Mouse (Mus musculus) embryonic facial prominence, embryonic 10.5 days (tissue): Measurements from ENCODE around the gene Fbxo17. TPM values are rescaled to one million over a fixed set of nuclear protein-coding genes. Genes with fewer than 3 reads are reported as not detected.

ENCODE experiments used
- DNase-seq: peaks from one replicate; pipeline ENCODE4 v3.0.0-alpha.2; 2017; ENCODE audit warnings: low spot score
- H3K27ac ChIP-seq: fragments of 300-500 bp; sonication (generic); replicated peaks from 2 replicates; pipeline ENCODE4 v1.5.1; 2016; ENCODE audit warnings: mild to moderate bottlenecking
- H3K27me3 ChIP-seq: fragments of 300-500 bp; sonication (generic); replicated peaks from 2 replicates; pipeline ENCODE4 v1.6.1; 2016; ENCODE audit warnings: low read depth, mild to moderate bottlenecking; ENCODE audit not compliant: poor library complexity, severe bottlenecking
- H3K36me3 ChIP-seq: fragments of 300-500 bp; sonication (generic); replicated peaks from 2 replicates; pipeline ENCODE4 v1.6.1; 2016; ENCODE audit warnings: mild to moderate bottlenecking, moderate library complexity
- H3K4me1 ChIP-seq: fragments of 300-500 bp; sonication (generic); 2 replicates; pipeline ENCODE4 v1.6.1; 2016
- H3K4me3 ChIP-seq: fragments of 300-500 bp; sonication (generic); 2 replicates; pipeline ENCODE4 v1.5.1; 2016; ENCODE audit warnings: mild to moderate bottlenecking, moderate library complexity
- H3K9me3 ChIP-seq: fragments of 300-500 bp; sonication (generic); 2 replicates; pipeline ENCODE4 v1.6.1; 2016; ENCODE audit warnings: mild to moderate bottlenecking
- WGBS: fragments of 180-500 bp; shearing (Covaris S2); methylation state at CpG from one replicate; pipeline ENCODE4 v1.1.7; 2016; 5-methylcytosine and 5-hydroxymethylcytosine counted together
- polyA plus RNA-seq: library from polyadenylated mRNA; unstranded; fragments of >200 nt; fragmentation: Nextera tagmentation; extraction: Ambion mirVana; gene quantifications from 2 replicates; pipeline ENCODE4 v1.2.1, GENCODE M21; 2016

The Fbxo17 gene
- polyA plus RNA-seq, 1 experiment from 2014 or later = 14.3 TPM

- no peaks in the 10 kb centered on the region for H3K9me3 ChIP-seq
- H3K27me3 ChIP-seq = peaks cover 24% of the 10 kb centered on the region
- H3K4me1 ChIP-seq = peaks cover 8% of the 10 kb centered on the region
- 3% methylated on average over 17 of the region's 17 CpGs for WGBS
- peak within 1 kb of the TSS; percentile 25; the same call in 1 of the 2 replicates for H3K4me3 ChIP-seq
- H3K36me3 ChIP-seq = peaks cover 65% of the 10 kb centered on the region
- no peak within 1 kb of the TSS for H3K27ac ChIP-seq
- no peak for DNase-seq
Measured at GRCm38 (mm10) chr7:28756079-28756478, 39.5 kb downstream of the Fbxo17 start, which contains the start of gene Ccer2. Gene Ccer2, plus strand, starts transcription at chr7:28756174.

GRCm38 (mm10) chr7:28758623-28759022 is 42.0 kb downstream of the Fbxo17 start:
- H3K27ac ChIP-seq = no peak overlapping the region
- DNase-seq = no peak
- WGBS = 83% methylated on average over 13 of the region's 13 CpGs
- no peaks in the 10 kb centered on the region for H3K9me3 ChIP-seq
- H3K4me1 ChIP-seq = peaks cover 8% of the 10 kb centered on the region
- peaks cover 24% of the 10 kb centered on the region for H3K27me3 ChIP-seq
- no peak overlapping the region for H3K4me3 ChIP-seq
- H3K36me3 ChIP-seq = peaks cover 61% of the 10 kb centered on the region

DNA sequence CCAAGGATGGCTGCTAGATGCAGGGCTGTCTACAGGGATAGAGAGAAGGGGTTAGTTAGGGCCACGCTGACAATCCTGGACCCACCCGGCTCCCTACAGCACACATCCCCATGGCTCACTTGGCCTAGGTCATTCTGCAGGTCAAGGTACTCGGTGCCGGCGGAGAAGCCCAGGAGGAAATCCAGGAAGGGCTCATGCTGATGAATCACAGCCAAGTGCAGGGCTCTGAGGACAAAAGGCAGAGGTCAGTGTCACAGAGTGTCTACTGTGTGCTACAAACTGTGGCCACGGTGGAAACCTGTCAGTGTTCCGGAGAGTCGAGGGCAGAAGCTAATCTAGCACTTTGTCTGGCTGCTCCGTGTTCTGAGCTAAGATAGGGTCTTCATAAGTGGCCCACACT is 45.3 kb downstream of the Fbxo17 start:
- peaks cover 53% of the 10 kb centered on the region for H3K36me3 ChIP-seq
- no peak for DNase-seq

GRCm38 (mm10) chr7:28765211-28765610 is 48.6 kb downstream of the Fbxo17 start:
- Histone ChIP-seq H3K9me3 (no peaks in the 10 kb centered on the region), H3K4me3 (peak overlapping the region; percentile 81), H3K27me3 (no peaks in the 10 kb centered on the region), H3K27ac (no peak overlapping the region), H3K36me3 (peaks cover 28% of the 10 kb centered on the region), H3K4me1 (peaks cover 24% of the 10 kb centered on the region)
- WGBS = 89% methylated on average over 6 of the region's 6 CpGs
- no peak for DNase-seq

More for the DNA sequence above, 45.3 kb downstream of the Fbxo17 start:
- peaks cover 12% of the 10 kb centered on the region for H3K4me1 ChIP-seq
- WGBS = 91% methylated on average over 9 of the region's 9 CpGs
- H3K9me3 ChIP-seq = no peaks in the 10 kb centered on the region
- H3K4me3 ChIP-seq = no peak overlapping the region
- H3K27ac ChIP-seq = no peak overlapping the region
- peaks cover 6% of the 10 kb centered on the region for H3K27me3 ChIP-seq

DNA sequence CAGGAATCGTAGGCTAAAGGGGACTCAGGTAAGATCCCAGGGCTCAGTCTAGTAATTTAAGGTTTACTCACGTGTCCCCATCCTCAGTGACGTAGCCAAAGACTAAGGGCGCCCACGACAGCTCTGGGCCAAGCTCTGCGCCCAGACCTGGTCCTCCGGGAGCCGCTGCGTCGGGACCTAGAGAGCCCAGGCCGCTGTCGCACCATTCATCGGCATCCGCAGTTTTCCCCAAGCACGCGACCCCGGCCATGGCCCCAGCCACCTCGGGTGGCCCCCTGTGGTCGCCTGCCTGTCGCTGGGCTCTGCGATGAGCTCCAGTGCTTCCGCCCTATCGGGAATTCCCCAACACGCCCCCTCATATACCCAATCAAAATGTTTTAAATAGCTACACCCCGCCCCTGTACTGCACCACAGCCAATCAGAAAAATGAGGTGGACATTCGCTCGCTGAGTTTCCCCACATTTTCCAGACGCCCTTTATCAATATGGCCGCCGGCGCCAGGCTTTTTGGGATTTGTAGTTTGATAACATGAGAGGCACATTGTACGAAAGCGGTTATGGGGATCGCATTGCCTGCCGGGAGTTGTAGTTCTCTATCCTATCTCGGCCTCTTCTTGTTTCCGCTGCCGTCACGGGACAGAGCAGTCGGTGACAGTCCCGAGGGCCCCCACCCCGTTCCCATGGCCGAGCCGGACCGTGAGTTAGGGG is 49.7 kb downstream of the Fbxo17 start, which contains the start of gene Sirt2:
Sirt2 (plus strand) TSS at position 563 of the 707 bp plus-strand sequence.
- peak within 1 kb of the TSS; percentile 83 for H3K27ac ChIP-seq
- H3K4me1 ChIP-seq = peaks cover 24% of the 10 kb centered on the region
- H3K4me3 ChIP-seq = peak within 1 kb of the TSS; percentile 81
- no peaks in the 10 kb centered on the region for H3K9me3 ChIP-seq
- peak; percentile 97 for DNase-seq
- no peaks in the 10 kb centered on the region for H3K27me3 ChIP-seq
- peaks cover 17% of the 10 kb centered on the region for H3K36me3 ChIP-seq
- WGBS = under 1% methylated on average over 45 of the region's 45 CpGs

GRCm38 (mm10) chr7:28766910-28767309 is 50.3 kb downstream of the Fbxo17 start:
- no peak for DNase-seq
- no peaks in the 10 kb centered on the region for H3K27me3 ChIP-seq
- WGBS = 7% methylated on average over 14 of the region's 14 CpGs
- peaks cover 24% of the 10 kb centered on the region for H3K4me1 ChIP-seq
- H3K27ac ChIP-seq = peak overlapping the region; percentile 83
- H3K9me3 ChIP-seq = no peaks in the 10 kb centered on the region
- H3K36me3 ChIP-seq = peaks cover 15% of the 10 kb centered on the region
- H3K4me3 ChIP-seq = peak overlapping the region; percentile 81

GRCm38 (mm10) chr7:28767462-28767965 is 50.9 kb downstream of the Fbxo17 start, which contains the start of gene Nfkbib:
Gene Nfkbib, minus strand, starts transcription at chr7:28767512.
- H3K27me3 ChIP-seq = no peaks in the 10 kb centered on the region
- peaks cover 24% of the 10 kb centered on the region for H3K4me1 ChIP-seq
- no peaks in the 10 kb centered on the region for H3K9me3 ChIP-seq
- peak within 1 kb of the TSS; percentile 81 for H3K4me3 ChIP-seq
- DNase-seq = no peak
- 67% methylated on average over 7 of the region's 7 CpGs for WGBS
- H3K36me3 ChIP-seq = peaks cover 16% of the 10 kb centered on the region
- peak within 1 kb of the TSS; percentile 83 for H3K27ac ChIP-seq

- Histone ChIP-seq H3K4me3 (no peak overlapping the region), H3K27ac (no peak overlapping the region), H3K27me3 (no peaks in the 10 kb centered on the region), H3K9me3 (no peaks in the 10 kb centered on the region), H3K36me3 (peaks cover 12% of the 10 kb centered on the region; the same call in 1 of the 2 replicates), H3K4me1 (peaks cover 31% of the 10 kb centered on the region)
- 92% methylated on average over 9 of the region's 9 CpGs for WGBS
- no peak for DNase-seq
Measured at GRCm38 (mm10) chr7:28769414-28769958, 52.9 kb downstream of the Fbxo17 start.

GRCm38 (mm10) chr7:28770309-28770708 is 53.7 kb downstream of the Fbxo17 start:
- H3K27me3 ChIP-seq = no peaks in the 10 kb centered on the region
- no peak for DNase-seq
- WGBS = 89% methylated on average over 3 of the region's 3 CpGs
- H3K27ac ChIP-seq = no peak overlapping the region
- H3K4me1 ChIP-seq = peaks cover 26% of the 10 kb centered on the region
- H3K4me3 ChIP-seq = no peak overlapping the region
- no peaks in the 10 kb centered on the region for H3K9me3 ChIP-seq
- H3K36me3 ChIP-seq = peaks cover 16% of the 10 kb centered on the region; the same call in 1 of the 2 replicates

- H3K4me1 ChIP-seq = peaks cover 19% of the 10 kb centered on the region
- H3K27me3 ChIP-seq = no peaks in the 10 kb centered on the region
- WGBS = 93% methylated on average over 11 of the region's 11 CpGs
- H3K9me3 ChIP-seq = no peaks in the 10 kb centered on the region
- H3K36me3 ChIP-seq = peaks cover 31% of the 10 kb centered on the region
- peak overlapping the region; percentile 3; the same call in 1 of the 2 replicates for H3K4me3 ChIP-seq
- H3K27ac ChIP-seq = no peak overlapping the region
- no peak for DNase-seq
Measured at GRCm38 (mm10) chr7:28771867-28772266, 55.3 kb downstream of the Fbxo17 start.

- Histone ChIP-seq H3K36me3 (peaks cover 41% of the 10 kb centered on the region), H3K4me1 (peaks cover 7% of the 10 kb centered on the region; the same call in 1 of the 2 replicates), H3K4me3 (no peak overlapping the region), H3K9me3 (no peaks in the 10 kb centered on the region), H3K27ac (no peak overlapping the region), H3K27me3 (no peaks in the 10 kb centered on the region)
- WGBS = 77% methylated on average over 3 of the region's 3 CpGs
- DNase-seq = no peak
Measured at GRCm38 (mm10) chr7:28773163-28773562, 56.6 kb downstream of the Fbxo17 start.

DNA sequence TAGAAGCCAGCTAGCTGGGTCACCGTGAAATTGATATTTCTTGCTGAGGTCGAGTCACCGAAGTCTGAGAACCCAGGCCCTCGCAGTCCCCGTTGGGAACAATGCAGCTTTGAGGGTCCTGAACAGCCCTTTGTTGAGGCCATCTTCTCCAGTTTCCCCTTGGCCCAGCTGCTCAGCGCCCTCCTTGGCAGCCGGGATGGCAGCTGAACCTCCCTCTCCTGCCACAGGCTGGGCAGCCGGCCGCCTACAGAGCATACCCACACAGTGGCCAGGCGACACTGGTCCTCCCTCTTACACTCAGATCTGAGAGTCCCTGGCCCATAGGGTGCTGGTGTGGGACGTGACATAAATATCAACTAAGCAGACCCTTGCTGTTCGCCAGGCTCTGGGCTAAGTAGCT is 57.6 kb downstream of the Fbxo17 start:
- peak; percentile 34 for DNase-seq

More for the DNA sequence above, 57.6 kb downstream of the Fbxo17 start:
- Histone ChIP-seq H3K27ac (peak overlapping the region; percentile 54), H3K4me1 (peaks cover 7% of the 10 kb centered on the region; the same call in 1 of the 2 replicates), H3K9me3 (no peaks in the 10 kb centered on the region), H3K36me3 (peaks cover 41% of the 10 kb centered on the region), H3K4me3 (no peak overlapping the region), H3K27me3 (no peaks in the 10 kb centered on the region)
- 50% methylated on average over 12 of the region's 12 CpGs for WGBS
